Mouse (Mus musculus) stomach, postnatal 0 days (tissue): ENCODE measurements around the gene Cdc42ep4. TPM values are rescaled to one million over a fixed set of nuclear protein-coding genes. Genes with fewer than 3 reads are reported as not detected.

Source experiments
- ATAC-seq: fragments of 200-750 bp; cut with Nextera tagmentation; 2 replicates; pipeline ENCODE4 v1.8.0; 2017; ENCODE audit not compliant: low FRiP score, low TSS enrichment
- DNase-seq: peaks from one replicate; pipeline ENCODE4 v3.0.0-alpha.2; 2016; ENCODE audit warnings: low spot score
- H3K27ac ChIP-seq: fragments of 300-500 bp; sonication (generic); replicated peaks from 2 replicates; pipeline ENCODE4 v1.5.1; 2014; ENCODE audit warnings: mild to moderate bottlenecking, control low read depth
- H3K27me3 ChIP-seq: fragments of 300-500 bp; sonication (generic); 2 replicates; pipeline ENCODE4 v1.6.1; 2014; ENCODE audit warnings: low read length; ENCODE audit not compliant: control insufficient read depth, insufficient read depth
- H3K36me3 ChIP-seq: fragments of 300-500 bp; sonication (generic); 2 replicates; pipeline ENCODE4 v1.6.1; 2014; ENCODE audit warnings: low read length, mixed read lengths; ENCODE audit not compliant: control insufficient read depth, insufficient read depth
- H3K4me1 ChIP-seq: fragments of 300-500 bp; sonication (generic); replicated peaks from 2 replicates; pipeline ENCODE4 v1.6.1; 2014; ENCODE audit warnings: antibody characterized with exemption; ENCODE audit not compliant: control insufficient read depth, insufficient read depth
- H3K4me2 ChIP-seq: fragments of 300-500 bp; sonication (generic); replicated peaks from 2 replicates; pipeline ENCODE4 v1.6.1; 2014; ENCODE audit warnings: low read depth, mild to moderate bottlenecking, control low read depth, moderate library complexity
- H3K4me3 ChIP-seq: fragments of 300-500 bp; sonication (generic); 2 replicates; pipeline ENCODE4 v1.5.1; 2014; ENCODE audit warnings: low read depth, low read length, control low read depth
- H3K9ac ChIP-seq: fragments of 300-500 bp; sonication (generic); 2 replicates; pipeline ENCODE4 v1.6.1; 2014; ENCODE audit warnings: mild to moderate bottlenecking, low read length, control low read depth, mixed read lengths
- H3K9me3 ChIP-seq: fragments of 300-500 bp; sonication (generic); 2 replicates; pipeline ENCODE4 v1.6.1; 2016; ENCODE audit warnings: low read length; ENCODE audit not compliant: control insufficient read depth
- CTCF ChIP-seq: IDR thresholded peaks from 2 replicates; pipeline ENCODE4 v1.5.1; 2016; ENCODE audit warnings: antibody characterized with exemption, low read depth, mild to moderate bottlenecking, moderate library complexity
- EP300 ChIP-seq: optimal IDR thresholded peaks from 2 replicates; pipeline ENCODE3; 2016; ENCODE audit warnings: antibody characterized with exemption
- WGBS: fragments of 180-500 bp; shearing (Covaris S2); extraction: QIAGEN DNeasy Blood & Tissue Kit; methylation state at CpG from one replicate; pipeline ENCODE4 v1.1.7; 2014; 5-methylcytosine and 5-hydroxymethylcytosine counted together
- polyA plus RNA-seq: library from polyadenylated mRNA; unstranded; fragments of >200 nt; fragmentation: Nextera tagmentation; extraction: Ambion mirVana; gene quantifications from 2 replicates; pipeline ENCODE4 v1.2.1, GENCODE M21; 2015

The Cdc42ep4 gene
- polyA plus RNA-seq, 1 experiment from 2014 or later, result 28.9 TPM

GRCm38 (mm10) chr11:113791357-113792215, 39.9 kb upstream of the Cdc42ep4 start:
- H3K27me3 ChIP-seq, result no peaks in the 10 kb centered on the region
- no peaks in the 10 kb centered on the region; the same call in 1 of the 2 replicates for H3K4me1 ChIP-seq
- ATAC-seq, result 0 out of 2 replicates have a peak, but pooled peaks have one; percentile 13
- no peak overlapping the region for H3K4me2 ChIP-seq
- H3K4me3 ChIP-seq, result no peak overlapping the region
- 57% methylated on average over 16 of the region's 16 CpGs for WGBS
- H3K9me3 ChIP-seq, result no peaks in the 10 kb centered on the region
- H3K27ac ChIP-seq, result no peak overlapping the region
- TF ChIP-seq CTCF (no peak), EP300 (no peak)
- DNase-seq, result no peak
- H3K36me3 ChIP-seq, result no peaks in the 10 kb centered on the region
- no peak overlapping the region for H3K9ac ChIP-seq

DNA sequence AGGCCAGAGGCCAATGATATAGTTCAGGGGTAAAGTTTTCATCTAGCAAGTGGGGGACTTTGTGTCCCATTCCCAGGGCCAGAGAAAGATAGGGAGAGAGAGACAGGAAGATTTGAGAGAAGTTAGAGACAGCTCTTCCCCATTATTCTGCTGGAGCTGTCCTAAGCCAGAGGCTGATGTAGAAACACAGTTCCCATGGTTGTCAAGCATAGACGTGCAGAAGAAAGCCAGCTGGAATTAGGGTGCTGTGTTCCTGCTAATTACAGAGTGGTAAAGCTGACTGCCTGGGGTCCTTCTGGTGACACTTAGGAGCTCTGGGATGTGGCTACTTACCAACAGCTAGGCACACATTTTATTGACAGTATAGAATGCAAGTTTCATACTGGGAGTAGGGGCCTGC, 37.4 kb upstream of the Cdc42ep4 start:
- no peaks in the 10 kb centered on the region for H3K36me3 ChIP-seq
- 19% methylated on average over 1 of the region's 1 CpGs for WGBS
- peaks cover 9% of the 10 kb centered on the region for H3K4me1 ChIP-seq
- H3K27me3 ChIP-seq, result no peaks in the 10 kb centered on the region
- TF ChIP-seq CTCF (no peak), EP300 (no peak)
- H3K4me3 ChIP-seq, result no peak overlapping the region
- no peak overlapping the region for H3K4me2 ChIP-seq
- no peak overlapping the region for H3K9ac ChIP-seq
- H3K27ac ChIP-seq, result peak overlapping the region; percentile 69
- no peaks in the 10 kb centered on the region for H3K9me3 ChIP-seq
- DNase-seq, result peak; percentile 13
- no peak for ATAC-seq

DNA sequence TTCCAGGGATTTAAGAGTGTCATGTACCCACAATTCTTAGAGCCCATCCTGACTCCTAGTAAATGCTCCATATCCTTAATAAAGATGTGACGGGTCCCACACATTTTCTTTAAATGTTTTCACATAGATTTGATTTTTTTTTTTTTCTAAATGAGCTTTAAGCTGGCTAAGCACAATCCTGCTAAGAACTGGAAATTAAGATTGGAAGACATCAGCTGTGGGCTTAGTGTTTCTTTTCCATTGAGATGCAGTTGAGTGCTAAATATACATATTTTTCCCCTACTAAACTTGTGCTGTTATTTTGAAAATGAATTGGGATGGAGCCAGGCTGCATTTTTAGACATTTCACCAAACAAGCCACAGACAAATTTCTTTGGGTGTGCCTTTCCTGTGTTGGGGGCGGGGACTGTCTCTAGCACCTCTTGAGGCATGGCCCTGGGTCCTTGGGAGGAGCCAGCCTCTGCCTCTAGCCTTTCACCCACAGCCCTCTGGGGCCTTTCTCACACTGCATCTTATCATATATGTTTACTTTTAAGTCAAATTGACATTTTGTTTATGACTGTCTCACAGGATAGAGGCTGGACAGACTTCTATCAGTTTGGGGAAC, 36.6 kb upstream of the Cdc42ep4 start:
- no peak overlapping the region for H3K4me3 ChIP-seq
- no peaks in the 10 kb centered on the region for H3K36me3 ChIP-seq
- no peak for TF ChIP-seq CTCF
- no peak for TF ChIP-seq EP300
- WGBS, result 52% methylated on average over 2 of the region's 2 CpGs
- H3K27me3 ChIP-seq, result no peaks in the 10 kb centered on the region
- peak overlapping the region; percentile 69 for H3K27ac ChIP-seq
- peaks cover 9% of the 10 kb centered on the region for H3K4me1 ChIP-seq
- ATAC-seq, result no peak
- no peak overlapping the region for H3K4me2 ChIP-seq
- H3K9me3 ChIP-seq, result no peaks in the 10 kb centered on the region
- H3K9ac ChIP-seq, result no peak overlapping the region
- peak; percentile 24 for DNase-seq

DNA sequence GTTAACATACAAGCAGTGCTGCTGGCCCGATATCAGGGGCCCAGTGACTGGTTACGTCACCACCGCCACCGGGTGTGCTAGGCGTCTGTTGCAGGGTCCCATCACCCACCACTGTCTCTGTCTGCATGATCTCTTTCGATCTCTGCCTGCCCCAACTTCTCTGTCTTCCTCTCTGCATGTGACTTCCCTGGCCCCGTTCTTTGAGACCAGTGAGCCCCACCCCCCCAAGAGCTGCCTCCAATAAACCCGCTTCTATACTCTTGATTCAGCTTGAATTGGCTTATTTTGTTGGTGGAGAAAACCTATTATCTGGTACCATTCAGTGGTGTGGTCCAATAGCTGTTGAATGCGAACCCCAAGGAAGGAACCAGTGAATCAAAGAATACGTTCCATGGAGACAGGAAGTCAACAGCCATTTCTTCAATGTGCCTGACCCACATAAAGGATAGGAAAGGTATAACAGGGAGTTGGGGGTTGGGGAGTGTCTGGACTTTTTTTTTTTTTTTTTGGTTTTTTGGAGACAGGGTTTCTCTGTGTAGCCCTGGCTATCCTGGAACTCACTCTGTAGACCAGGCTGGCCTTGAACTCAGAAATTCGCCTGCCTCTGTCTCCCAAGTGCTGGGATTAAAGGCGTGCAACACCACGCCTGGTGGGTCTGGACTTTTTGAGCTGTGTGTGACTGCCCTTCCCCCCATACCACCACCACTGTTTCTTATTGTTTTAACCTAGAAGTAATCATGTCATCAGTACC, 35.9 kb upstream of the Cdc42ep4 start:
- H3K4me2 ChIP-seq, result no peak overlapping the region
- 85% methylated on average over 13 of the region's 13 CpGs for WGBS
- no peak for DNase-seq
- no peaks in the 10 kb centered on the region for H3K9me3 ChIP-seq
- H3K36me3 ChIP-seq, result no peaks in the 10 kb centered on the region
- peaks cover 9% of the 10 kb centered on the region for H3K4me1 ChIP-seq
- H3K27me3 ChIP-seq, result no peaks in the 10 kb centered on the region
- no peak for ATAC-seq
- TF ChIP-seq EP300, result no peak
- TF ChIP-seq CTCF, result no peak
- no peak overlapping the region for H3K4me3 ChIP-seq
- 0 out of 2 replicates have a peak overlapping the region, but pooled peaks have one; percentile 18 for H3K27ac ChIP-seq
- no peak overlapping the region for H3K9ac ChIP-seq

DNA sequence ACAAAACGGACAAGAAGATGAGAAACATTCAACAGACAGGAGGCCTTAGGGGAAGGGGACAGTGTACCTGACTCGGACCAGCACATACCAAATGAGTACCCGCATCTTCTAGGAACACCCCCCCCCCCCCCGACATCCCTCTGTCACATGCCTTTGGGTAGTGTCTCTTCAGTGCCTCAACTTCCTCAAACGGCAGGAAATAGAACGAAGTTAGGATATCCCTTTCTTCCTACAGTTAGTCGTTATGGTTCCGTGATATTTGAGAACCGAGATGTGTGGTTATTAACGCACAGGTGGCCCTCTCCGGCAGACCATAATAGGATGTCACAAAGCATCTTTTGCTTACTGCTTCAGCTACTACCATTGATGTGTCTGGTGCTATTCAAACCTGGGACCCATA, 35.3 kb upstream of the Cdc42ep4 start:
- no peak overlapping the region for H3K27ac ChIP-seq

More for the DNA sequence above, 35.3 kb upstream of the Cdc42ep4 start:
- no peak for DNase-seq
- no peaks in the 10 kb centered on the region for H3K9me3 ChIP-seq
- no peak for ATAC-seq
- no peaks in the 10 kb centered on the region for H3K27me3 ChIP-seq
- H3K36me3 ChIP-seq, result no peaks in the 10 kb centered on the region
- no peak overlapping the region for H3K9ac ChIP-seq
- WGBS, result 78% methylated on average over 11 of the region's 11 CpGs
- H3K4me1 ChIP-seq, result peaks cover 9% of the 10 kb centered on the region
- no peak overlapping the region for H3K4me2 ChIP-seq
- TF ChIP-seq CTCF (no peak), EP300 (no peak)
- H3K4me3 ChIP-seq, result no peak overlapping the region
